Mouse (Mus musculus) cerebellum, postnatal 36 days (tissue): ENCODE data around the gene Zfp637.
A peak's percentile ranks its signal among the peaks of the same experiment; 100 is the strongest.
"Not testable (repeated sequence)": the region's sequence is repeated elsewhere in the genome, so short reads cannot be mapped to it uniquely, and the experiment has no call there.

Source experiments
- DNase-seq, 2 experiments: peaks; one replicate each; pipeline ENCODE4 v3.0.0; 2021 to 2022; ENCODE audit warnings: mixed read lengths in 2 of 2

Zfp637 gene

GRCm38 (mm10) chr6:117868187-117868586 is 27.2 kb downstream of the Zfp637 start:
- no peak for DNase-seq

- DNase-seq: no peak
Measured at GRCm38 (mm10) chr6:117871034-117871433, 30.1 kb downstream of the Zfp637 start.

- not testable (repeated sequence) for DNase-seq
Measured at GRCm38 (mm10) chr6:117873450-117873849, 32.5 kb downstream of the Zfp637 start.

DNA sequence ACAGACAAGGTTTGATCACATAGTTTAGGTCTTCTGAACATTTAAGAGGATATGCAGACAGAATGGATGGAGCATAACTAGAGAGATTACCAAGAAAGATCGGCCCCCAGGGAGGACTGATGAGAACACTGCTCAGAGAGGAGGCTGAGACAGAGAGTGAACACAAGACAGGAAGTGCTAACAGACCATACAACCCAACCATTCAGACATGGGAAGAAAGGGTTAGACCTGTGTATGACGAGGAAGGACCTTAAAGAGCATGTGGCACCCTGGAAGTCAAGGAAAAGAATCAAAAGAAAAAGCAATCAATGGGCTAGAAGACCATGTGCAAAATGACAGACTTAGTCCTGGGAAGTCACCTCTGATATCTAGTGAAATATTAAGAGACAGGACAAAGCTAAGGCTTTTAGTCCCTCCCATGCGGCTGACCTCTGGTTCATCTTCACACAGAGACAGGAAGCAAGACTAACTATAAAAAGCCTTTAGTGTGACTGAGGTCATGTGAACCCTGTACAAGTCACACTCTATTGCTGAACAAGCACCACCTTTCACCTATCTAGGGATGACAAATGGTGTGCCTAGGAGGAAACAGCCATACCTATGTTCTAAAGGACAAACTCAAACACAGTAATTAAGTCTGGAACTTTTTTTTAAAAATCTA is 33.8 kb downstream of the Zfp637 start:
- DNase-seq: no peak

DNA sequence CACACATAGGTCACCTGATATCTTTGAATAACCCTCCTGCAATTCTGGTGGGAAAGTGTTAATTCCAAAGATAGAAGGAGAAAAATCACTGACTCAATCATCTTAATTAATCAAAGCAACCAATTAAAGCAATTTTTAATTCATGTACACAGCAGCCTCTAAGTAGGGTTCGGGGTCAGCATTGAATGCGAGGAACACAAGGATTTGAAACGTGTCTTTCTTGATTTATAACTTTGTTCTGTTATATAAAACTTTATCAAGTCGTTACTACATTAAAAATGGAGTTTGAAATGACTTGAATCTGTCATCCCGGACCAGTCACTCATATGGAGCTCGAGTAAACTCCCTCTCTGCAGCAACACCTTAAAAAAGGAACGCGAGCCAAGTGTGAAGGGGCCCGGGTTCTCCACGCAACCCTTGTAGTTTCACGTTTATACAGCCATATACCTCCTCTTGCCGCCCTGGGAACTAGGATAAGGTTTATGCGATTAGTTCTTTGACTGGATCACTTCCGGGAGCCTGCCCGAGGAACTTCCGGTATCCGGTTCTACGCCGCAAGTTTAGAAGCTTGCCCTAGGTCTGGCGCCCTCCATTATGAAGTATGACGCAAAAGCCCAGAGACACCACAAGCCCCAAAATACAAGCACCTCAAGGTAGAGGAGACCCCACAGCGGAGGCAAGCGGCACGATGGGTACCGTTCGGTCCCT is 37.9 kb downstream of the Zfp637 start:
- DNase-seq: peak in 1 of 2 experiments; percentile 83

- DNase-seq: peak; percentile 99 to 100
Measured at GRCm38 (mm10) chr6:117879408-117880115, 38.6 kb downstream of the Zfp637 start.

DNA sequence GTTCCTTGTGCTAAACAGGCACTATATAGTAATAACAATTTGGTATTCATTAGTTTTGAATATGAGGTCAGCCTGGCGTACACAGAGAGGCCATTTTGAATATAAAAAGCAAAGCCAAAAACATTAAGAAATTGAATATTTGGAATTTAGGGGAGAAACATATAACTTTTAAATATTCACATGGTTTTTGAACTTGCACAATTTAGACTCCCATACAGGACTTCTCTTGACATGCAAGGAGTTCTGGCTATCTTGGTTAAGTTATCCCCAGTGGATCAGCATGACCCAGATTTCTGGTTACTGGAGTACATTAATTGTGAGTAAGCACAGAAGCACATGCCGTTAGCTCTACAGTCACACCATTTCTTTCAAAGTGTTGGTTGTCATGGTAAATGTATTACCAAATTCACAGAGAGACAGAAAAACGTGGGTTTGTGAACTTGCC is 39.4 kb downstream of the Zfp637 start:
- no peak for DNase-seq

DNA sequence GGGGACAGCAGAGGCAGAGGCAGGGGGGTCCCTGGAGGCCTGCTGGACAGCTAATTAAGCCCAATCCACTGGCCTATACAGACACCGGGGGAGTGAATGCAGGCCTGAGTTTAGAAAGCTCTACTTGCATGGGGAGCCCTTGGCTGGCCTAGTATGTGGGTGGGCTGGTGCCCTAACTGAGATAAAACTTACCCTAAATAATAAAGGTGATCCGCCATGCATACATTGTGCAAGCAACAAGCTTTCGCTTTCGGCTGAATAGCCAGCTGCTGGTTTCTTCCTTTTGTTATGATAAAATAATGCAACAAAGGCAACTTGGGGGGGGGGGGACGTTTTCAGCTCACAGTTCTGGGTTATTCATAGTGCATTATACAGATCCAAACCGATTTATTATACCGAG is 40.2 kb downstream of the Zfp637 start:
- DNase-seq: no peak

DNA sequence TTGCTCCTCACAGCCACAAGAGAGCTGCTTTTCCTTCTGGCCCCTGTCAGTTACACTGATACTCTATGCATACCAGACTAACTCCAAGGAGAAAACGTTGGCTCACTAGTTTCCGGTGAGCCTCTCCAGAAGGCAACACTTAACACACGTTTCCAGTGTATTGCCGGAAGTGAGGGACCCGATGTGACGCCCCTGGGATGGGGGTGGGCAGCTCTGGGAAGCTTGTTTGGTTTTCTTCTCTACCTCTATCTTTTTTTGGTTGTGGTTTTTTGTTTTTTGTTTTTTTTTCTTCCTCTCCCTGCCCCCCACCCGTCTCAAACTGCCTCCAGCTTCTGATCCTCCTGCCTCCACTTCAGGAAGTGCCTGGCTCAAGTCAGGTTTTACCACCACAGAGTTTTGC is 41.0 kb downstream of the Zfp637 start:
- DNase-seq: no peak

GRCm38 (mm10) chr6:117885943-117886342 is 45.0 kb downstream of the Zfp637 start:
- no peak for DNase-seq

DNA sequence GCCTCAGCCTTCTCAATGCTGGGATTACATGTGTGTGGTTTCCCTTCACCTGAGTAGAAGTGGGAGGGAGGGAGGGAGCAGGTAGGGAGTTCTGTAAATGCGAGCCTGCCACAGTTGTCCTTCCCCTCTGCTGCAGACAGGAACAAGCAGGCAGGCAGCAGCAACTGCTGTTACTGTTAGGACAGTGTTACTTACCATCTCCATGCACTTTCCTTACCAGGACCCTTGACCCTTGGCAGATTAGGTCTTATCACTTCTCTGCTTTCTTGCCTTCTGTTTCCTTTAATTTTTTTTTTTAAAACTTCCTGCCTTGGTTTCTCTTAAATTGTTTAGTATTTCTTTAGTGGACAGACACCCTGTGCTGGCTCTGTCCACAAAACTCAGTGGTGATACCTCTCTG is 47.1 kb downstream of the Zfp637 start:
- no peak for DNase-seq

DNA sequence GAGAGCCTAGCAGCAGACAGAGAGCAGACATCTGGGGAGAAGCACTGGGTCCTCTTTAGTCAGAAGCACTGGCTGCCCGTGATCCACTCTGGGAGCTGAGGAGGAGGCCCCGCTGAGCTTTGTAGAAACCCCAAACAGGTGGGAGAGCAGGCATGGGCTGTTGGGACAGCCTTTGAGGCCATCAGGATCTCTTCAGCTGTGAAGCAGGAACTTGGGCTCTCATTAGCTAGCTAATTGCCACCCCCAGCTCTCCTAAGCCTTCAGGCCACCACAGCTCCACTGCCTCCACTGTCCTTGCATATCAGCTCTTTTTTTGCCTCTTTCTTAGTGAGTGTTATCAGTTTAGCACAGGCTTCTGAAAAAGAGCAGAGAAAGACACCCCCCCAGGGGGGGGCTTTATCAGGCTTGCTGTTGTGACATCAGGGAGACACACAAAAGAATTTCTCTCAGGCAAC is 47.7 kb downstream of the Zfp637 start:
- DNase-seq: no peak

- no peak for DNase-seq
Measured at GRCm38 (mm10) chr6:117890257-117890656, 49.3 kb downstream of the Zfp637 start.

DNA sequence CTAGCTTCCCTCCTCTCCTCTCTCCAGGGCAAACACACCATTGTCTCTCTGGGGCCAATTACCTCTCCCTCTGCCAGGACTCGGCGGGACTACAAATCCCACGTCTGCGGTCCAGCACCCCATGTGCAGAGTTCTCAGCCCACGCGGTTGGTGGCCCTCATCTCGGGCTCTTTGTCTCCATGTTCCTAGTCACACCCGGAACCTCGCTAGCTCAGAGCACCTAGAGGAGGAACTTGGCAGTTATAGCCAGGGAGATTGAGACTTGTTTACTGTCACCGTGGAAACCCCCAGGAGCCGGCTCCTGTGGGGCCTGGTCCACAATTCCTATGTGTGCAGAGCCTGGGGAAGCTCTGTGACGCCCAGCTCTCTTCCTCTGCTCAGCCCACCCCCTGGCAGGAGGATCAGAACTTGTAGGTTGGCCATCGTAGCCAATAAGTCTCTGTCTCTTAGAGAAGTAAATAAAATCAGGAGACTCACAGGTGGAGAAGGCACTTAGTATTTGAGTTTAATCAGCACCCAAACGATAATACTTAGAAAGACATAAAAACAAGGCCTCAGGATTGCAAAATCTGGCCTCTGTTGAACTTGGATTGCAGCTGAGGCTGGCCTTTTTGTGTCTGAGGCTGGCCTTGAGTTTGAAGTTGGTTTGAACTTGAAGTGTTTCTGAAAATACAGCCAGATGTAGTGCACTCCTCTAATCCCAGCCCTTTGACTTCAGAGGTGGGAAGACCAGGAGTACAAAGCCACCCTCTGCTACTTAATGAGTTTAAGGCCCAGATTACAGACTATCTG is 50.6 kb downstream of the Zfp637 start:
- DNase-seq: no peak

GRCm38 (mm10) chr6:117892386-117892785 is 51.4 kb downstream of the Zfp637 start:
- no peak for DNase-seq

GRCm38 (mm10) chr6:117893435-117893834 is 52.5 kb downstream of the Zfp637 start:
- no peak for DNase-seq
